Mouse (Mus musculus): ENCODE results near the gene Unc79.

Gene Unc79

DNA sequence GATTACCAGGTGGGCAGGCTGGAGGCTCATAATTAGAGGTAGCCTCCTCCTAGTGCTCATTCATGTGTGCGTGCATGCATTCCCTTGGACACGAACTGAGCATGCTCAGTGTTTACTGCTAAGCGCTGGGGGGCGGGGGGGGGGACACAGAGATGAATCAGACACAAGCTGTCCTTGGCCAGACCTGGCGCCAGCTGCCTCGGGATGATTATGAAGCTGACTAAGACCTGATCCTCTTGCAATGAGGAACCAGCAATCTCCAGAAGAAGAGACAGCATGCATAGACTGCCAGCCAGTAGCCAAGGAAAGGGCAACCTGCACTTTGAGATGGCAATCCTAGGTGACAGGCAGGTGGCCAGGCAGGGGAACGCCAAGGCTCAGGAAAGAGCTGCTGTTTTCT, 256.9 kb downstream of the Unc79 start:
- DNase-seq (ENCODE audit: low spot score) = no peak

DNA sequence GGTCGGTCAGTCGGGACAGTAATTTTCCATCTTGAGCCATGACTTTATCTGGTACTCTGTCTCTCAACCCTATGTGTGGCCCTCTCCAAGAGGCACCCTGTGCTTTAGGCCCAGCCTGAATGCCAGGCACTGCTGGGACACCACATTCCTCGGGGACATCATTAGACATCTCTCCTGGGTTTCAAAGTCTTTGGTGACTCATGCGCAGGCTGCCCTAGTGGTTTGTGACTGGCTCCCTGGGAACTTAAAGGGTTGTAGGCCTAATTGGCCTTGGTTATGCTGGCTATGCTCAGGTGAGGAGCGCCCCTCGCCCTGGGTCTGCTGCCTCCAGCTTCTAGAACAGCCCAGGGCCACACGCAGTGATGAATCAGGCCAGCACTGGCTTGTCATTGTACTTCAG, 260.9 kb downstream of the Unc79 start:
- no peak for DNase-seq (ENCODE audit: low spot score)

DNA sequence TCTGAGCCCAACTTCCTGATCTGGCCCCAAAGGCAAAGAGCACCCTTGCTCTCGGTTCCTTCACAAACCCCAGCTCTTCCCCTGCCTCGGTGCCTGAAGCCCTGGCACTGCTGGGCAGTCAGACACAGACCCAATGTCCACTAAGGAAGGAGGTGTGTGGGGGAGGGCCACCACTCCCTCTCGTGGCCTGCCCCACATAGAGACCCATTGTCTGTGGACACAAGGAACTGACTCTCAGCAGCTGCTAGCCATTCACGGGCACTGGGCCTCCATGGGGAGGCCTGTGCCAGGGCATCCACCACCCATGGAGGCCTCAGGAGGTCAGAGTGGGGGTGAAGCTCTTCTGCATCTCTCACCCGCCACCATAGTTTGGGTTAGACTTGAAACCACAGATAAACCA, 262.4 kb downstream of the Unc79 start:
- no peak for DNase-seq (ENCODE audit: low spot score)

GRCm38 (mm10) chr12:103213591-103213990, 264.9 kb downstream of the Unc79 start:
- DNase-seq (ENCODE audit: low spot score) = no peak

- DNase-seq (ENCODE audit: low spot score) = no peak
Measured at GRCm38 (mm10) chr12:103214270-103214669, 265.6 kb downstream of the Unc79 start.

DNA sequence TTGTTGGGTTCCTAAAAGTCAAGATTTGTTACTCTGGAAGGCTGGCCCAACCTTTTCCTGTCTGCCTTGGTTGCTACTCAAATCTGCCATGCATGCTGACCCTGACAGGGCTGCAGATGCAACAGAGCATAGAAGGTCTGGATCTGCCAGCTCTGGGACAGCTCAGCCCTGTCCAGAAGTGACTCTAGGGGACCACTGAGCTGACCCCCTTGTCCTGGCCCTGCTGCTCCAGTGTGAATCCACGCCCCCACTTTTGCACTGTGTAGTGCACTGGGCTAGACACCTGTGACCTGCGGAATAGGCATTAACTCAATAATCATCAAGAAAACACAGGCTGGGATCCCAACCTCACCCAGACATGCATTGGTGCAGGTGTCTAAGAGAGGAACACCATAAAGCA, 266.1 kb downstream of the Unc79 start:
- no peak for DNase-seq (ENCODE audit: low spot score)

GRCm38 (mm10) chr12:103215877-103216610, 267.4 kb downstream of the Unc79 start:
- DNase-seq (ENCODE audit: low spot score) = peak; percentile 17

DNA sequence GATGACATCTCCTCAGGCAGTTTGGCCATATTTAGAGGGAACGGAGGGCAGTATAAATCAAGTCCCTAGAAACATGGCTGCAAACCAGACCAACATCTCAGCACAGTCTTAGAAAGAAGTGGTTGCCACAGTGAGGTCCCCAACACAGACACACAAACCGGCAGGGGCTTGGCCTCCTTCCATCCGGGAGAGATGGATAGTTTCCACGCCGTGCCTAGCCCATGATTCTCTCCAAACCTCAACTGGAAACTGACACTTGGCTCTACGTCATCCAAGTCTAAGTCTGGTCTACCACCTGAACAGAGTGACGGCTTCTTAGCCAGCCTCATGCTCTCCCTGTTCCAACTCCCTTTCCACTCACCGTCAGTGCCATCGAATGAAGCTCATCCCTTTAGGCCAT, 275.0 kb downstream of the Unc79 start:
- DNase-seq (ENCODE audit: low spot score) = no peak

- no peak for DNase-seq (ENCODE audit: low spot score)
Measured at GRCm38 (mm10) chr12:103226121-103226520, 277.5 kb downstream of the Unc79 start.

DNA sequence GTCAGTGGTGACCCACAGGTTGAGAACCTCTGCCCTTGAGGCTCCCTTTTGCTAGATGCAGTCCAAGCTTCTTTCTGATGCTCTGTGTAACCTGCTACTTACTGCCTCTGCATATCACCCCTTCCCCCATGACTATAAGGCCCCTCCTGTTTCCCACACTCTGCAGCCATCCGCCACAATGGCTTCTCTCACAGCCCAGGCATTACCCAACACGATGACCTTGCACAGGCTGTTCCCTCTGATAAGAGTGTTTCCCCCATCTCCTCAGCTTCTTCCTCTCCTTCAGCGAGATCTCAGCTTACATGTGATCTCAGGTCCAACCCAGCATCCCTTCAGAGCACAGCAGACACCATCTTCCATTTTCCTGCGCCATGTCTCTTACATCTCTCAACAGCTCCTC, 280.4 kb downstream of the Unc79 start:
- DNase-seq (ENCODE audit: low spot score) = no peak
